Mouse (Mus musculus) CH12F3 (cell line): ENCODE data around the gene Prpf18.
"Not testable (repeated sequence)": the region's sequence is repeated elsewhere in the genome, so short reads cannot be mapped to it uniquely, and the experiment has no call there.

Experiments
- in situ Hi-C: fragments of 300-500 bp; cut with MboI; formaldehyde crosslinking; loops from 2 replicates; pipeline ENCODE4 v1.14.3; 2020; ENCODE audit warnings: low sequenced_read_pairs

Prpf18 gene

GRCm38 (mm10) chr2:4615014-4615546, 36.8 kb downstream of the Prpf18 start:
- in situ Hi-C loops = no loop called here

DNA sequence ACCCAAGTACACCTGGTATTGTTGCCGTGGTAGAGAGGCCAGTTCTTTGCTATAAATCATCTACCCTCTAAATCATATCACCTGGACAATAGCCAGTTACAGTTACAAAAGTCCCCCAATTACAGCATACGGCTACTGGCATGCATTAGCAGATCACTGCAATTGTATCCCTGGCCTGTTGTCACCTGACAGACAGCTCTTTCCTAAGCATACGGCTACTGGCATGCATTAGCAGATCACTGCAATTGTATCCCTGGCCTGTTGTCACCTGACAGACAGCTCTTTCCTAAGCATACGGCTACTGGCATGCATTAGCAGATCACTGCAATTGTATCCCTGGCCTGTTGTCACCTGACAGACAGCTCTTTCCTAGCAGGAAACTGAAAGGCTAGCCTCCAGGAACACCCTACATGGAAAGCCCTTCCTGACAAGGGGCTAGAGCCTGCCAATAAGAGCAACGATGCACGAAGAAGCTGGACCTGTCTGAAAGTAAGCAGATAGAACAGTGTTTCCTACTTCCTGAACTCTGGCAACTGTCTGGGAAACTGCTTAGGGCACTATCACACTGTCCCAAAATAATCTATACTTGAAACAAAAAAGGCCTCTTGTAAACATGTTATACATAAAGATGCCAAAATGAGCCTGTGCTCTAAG, 37.5 kb downstream of the Prpf18 start:
- in situ Hi-C loops = not testable (repeated sequence)

DNA sequence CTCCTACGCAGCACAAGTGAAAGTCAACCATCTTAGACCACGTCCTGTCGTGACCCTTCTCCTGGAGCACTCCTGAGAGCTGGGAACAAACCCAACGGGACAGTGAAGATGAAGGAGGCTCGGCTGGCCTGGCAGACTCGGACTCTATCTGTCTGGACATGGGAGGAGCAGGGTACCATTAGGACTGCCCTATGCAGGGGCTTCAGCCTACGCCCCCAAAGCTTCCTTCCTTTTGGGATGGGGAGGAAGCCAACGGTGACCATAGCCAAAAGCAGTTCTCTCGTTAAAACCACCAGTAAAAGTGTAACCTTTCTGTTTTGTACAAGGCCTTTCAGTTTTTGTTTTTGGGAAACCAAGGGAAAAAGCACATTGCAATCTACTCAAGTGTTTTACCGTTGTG, 40.2 kb downstream of the Prpf18 start:
- in situ Hi-C loops = no loop called here

- in situ Hi-C loops = no loop called here
Observed at GRCm38 (mm10) chr2:4611295-4611694, 40.6 kb downstream of the Prpf18 start.

DNA sequence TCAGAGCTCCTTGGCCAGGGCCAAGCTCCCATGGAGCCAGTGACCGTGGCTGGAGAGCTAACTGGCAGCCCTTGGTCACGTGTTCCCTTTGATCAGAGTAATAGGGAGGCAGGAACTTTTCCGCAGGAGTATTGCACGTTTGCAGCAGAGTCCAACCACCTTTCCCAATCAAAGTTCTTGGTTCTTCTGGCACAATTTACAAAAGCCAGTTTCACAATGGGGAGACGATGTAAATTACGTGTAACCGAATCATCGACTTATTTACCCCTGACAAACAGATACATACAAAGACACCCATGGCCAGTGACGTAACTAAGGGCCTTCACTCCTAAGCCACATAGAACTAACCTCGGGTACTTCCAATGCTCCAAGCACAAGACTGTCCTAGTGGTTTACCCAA, 42.5 kb downstream of the Prpf18 start:
- in situ Hi-C loops = no loop called here

DNA sequence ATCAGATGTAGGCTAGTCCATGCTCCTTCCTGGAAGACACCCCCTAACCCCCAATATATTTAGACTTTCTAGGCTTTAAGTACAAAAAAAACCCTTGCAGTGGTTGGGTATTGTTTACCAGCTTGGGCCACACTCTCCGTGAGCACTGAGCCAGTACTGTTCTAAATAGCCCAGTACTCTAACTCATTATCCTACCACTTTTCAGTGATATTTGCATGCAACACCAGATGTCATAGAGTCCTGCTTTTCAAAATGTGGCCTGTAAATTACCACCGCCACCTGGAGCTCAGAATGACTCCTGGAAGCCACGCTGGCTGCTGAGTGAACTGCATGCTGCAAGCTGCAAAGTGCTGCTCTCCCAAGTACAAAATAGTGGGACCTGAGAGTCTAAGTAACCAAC, 43.7 kb downstream of the Prpf18 start:
- in situ Hi-C loops = no loop called here

- in situ Hi-C loops = no loop called here
Observed at GRCm38 (mm10) chr2:4606559-4606958, 45.4 kb downstream of the Prpf18 start.

- in situ Hi-C loops = no loop called here
Observed at GRCm38 (mm10) chr2:4603361-4603945, 48.5 kb downstream of the Prpf18 start.

GRCm38 (mm10) chr2:4601034-4601890, 50.7 kb downstream of the Prpf18 start:
- in situ Hi-C loops = no loop called here

- in situ Hi-C loops = no loop called here
Observed at GRCm38 (mm10) chr2:4596992-4597391, 54.9 kb downstream of the Prpf18 start.

- in situ Hi-C loops = no loop called here
Observed at GRCm38 (mm10) chr2:4593878-4594387, 58.0 kb downstream of the Prpf18 start.

DNA sequence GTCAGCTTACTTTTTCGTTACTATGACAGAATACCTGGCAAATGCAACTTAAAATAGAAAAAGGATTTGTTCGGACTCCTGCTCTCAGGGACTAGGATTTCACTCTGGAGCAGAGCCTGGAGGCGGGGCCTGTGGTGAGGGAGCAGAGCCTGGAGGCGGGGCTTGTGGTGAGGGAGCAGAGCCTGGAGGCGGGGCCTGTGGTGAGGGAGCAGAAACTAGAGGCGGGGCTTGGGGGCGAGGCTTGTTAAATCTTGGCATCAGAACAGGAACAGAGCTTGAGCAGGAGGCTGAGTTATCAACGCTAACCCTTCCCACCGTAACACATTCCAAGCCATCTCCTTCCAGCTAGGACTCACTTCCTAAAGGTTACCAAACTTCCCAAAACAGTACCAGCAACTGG, 58.5 kb downstream of the Prpf18 start:
- in situ Hi-C loops = no loop called here

DNA sequence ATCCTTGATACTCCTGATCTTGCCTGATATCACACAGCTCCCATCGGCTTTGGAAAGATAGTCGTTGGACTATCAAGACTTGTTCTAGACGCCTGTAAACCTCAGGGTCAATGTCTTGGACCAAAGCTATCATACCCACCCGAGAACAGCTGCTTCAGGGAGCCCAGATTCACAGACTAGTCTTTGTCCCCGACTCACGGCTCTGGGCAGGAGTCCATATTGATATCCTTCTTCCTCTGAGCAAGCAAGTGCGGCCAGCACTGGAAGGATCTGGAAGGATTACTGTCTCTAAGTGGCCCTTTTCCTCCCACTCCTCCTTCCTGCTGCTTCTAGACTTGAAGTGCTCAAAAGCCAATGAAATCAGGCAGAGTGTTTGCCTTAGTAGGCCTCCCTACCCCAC, 59.2 kb downstream of the Prpf18 start:
- in situ Hi-C loops = no loop called here

DNA sequence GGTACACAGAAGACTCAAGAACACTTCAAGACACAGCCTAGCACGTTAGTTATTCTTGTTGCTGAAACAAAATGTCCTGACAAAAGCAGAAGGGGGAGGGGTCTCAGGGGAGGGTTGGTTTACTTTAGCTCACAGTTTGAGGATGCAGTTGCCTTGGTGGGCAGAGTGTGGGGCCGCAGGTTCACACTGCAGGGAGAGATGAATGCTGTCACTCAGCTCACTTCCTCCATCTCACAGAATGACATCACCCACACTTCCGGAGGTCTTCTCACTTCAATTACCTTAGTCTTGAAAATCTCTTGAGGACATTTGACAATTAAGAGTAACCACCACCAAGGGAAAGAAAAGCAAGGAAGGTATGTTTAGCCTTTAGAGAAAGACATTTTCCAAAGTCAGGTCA, 60.3 kb downstream of the Prpf18 start:
- in situ Hi-C loops = no loop called here

- in situ Hi-C loops = no loop called here
Observed at GRCm38 (mm10) chr2:4587685-4588409, 64.1 kb downstream of the Prpf18 start.

DNA sequence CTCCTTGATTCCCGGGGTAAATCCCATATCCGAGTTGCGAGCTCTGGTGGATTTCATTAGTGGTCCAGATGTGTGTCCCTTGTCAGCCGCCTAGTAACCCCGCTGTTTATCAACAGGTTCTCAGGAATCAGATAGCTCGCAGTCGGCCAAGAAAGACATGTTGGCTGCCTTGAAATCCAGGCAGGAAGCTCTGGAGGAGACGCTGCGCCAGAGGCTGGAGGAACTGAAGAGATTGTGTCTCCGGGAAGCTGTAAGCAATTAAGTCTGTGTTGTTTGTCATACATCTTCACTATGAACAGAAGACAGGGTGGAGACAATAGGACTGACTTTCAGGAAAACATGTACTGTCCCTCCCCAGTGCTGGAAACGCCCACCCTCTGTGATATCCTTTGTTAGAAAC, 65.7 kb downstream of the Prpf18 start:
- in situ Hi-C loops = no loop called here

DNA sequence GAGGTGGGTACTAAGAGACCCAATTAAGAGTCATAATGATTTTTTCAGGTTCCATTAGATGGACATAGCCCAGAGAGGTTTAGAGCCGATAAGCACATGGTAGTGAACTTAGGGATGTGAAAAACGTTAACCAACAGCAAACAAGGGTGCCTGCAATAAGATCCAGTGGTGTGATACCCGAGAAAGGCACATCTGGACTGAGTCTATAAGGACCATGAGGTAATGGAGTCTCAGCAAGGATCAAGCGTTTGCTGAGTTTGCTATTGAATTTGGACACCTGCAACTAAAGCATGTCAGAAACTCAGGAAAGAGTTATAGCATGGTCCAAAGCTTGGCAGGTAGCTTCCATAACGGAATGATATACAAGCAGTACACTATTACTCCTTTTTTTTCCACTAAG, 67.7 kb downstream of the Prpf18 start:
- in situ Hi-C loops = no loop called here

DNA sequence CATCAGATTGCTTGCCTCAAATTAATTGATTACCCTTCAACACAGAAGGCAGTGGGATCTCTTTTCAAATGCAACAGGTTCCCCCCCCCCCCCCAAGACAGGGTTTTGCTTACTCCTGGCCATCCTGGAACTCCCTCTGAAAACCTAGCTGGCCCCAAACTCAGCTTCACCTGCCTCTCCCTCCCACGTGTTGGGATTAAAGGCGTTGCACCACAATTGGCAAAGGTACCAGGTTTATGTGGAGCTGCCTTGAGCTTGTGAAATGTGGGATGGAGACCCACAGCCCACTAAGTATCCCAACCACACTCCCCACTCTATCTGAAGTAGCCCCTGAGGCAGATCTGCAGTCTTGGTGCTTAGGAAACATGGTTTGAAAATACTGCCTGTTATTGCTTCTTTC, 69.0 kb downstream of the Prpf18 start:
- in situ Hi-C loops = no loop called here

GRCm38 (mm10) chr2:4580666-4581065, 71.2 kb downstream of the Prpf18 start:
- in situ Hi-C loops = no loop called here

GRCm38 (mm10) chr2:4579357-4580068, 72.4 kb downstream of the Prpf18 start:
- in situ Hi-C loops = no loop called here
